Mouse (Mus musculus): Measurements from ENCODE around the gene Fam198a. TPM values are rescaled to one million over a fixed set of nuclear protein-coding genes. Genes with fewer than 3 reads are reported as not detected.

The Fam198a gene
- polyA plus RNA-seq, 1 experiment from 2014 or later = 1.0 TPM

GRCm38 (mm10) chr9:121969841-121970381 is 19.1 kb downstream of the Fam198a start:
- no peaks in the 10 kb centered on the region for H3K4me1 ChIP-seq (replicated peaks; ENCODE audit: control insufficient read depth, insufficient read depth, low read length)
- H3K9ac ChIP-seq (ENCODE audit: low read depth, low read length) = no peak overlapping the region
- no peak overlapping the region for H3K27ac ChIP-seq (ENCODE audit: low read depth, low read length)
- no peak for TF ChIP-seq CTCF (IDR thresholded peaks at IDR 0.05; ENCODE audit: low read depth)
- H3K27me3 ChIP-seq (replicated peaks; ENCODE audit: control insufficient read depth, insufficient read depth, low read length) = no peaks in the 10 kb centered on the region; the same call in 1 of the 2 replicates
- no peak for ATAC-seq
- WGBS = 48% methylated on average over 5 of the region's 5 CpGs
- H3K9me3 ChIP-seq (ENCODE audit: control insufficient read depth) = no peaks in the 10 kb centered on the region
- H3K36me3 ChIP-seq (ENCODE audit: control insufficient read depth, insufficient read depth) = no peaks in the 10 kb centered on the region
- H3K4me2 ChIP-seq (replicated peaks; ENCODE audit: low read depth) = no peak overlapping the region
- no peak overlapping the region for H3K4me3 ChIP-seq (ENCODE audit: low read depth, low read length)

- no peak overlapping the region for H3K27ac ChIP-seq (ENCODE audit: low read depth, low read length)
- WGBS = 89% methylated on average over 1 of the region's 1 CpGs
Observed at GRCm38 (mm10) chr9:121973207-121973606, 22.4 kb downstream of the Fam198a start.

GRCm38 (mm10) chr9:121974141-121974986 is 23.6 kb downstream of the Fam198a start:
- Histone ChIP-seq H3K4me2 (replicated peaks; ENCODE audit: low read depth) (no peak overlapping the region), H3K36me3 (ENCODE audit: control insufficient read depth, insufficient read depth) (no peaks in the 10 kb centered on the region), H3K27ac (ENCODE audit: low read depth, low read length) (no peak overlapping the region; the same call in 1 of the 2 replicates), H3K27me3 (replicated peaks; ENCODE audit: control insufficient read depth, insufficient read depth, low read length) (no peaks in the 10 kb centered on the region; the same call in 1 of the 2 replicates), H3K9ac (ENCODE audit: low read depth, low read length) (no peak overlapping the region), H3K4me3 (ENCODE audit: low read depth, low read length) (no peak overlapping the region), H3K4me1 (replicated peaks; ENCODE audit: control insufficient read depth, insufficient read depth, low read length) (no peaks in the 10 kb centered on the region), H3K9me3 (ENCODE audit: control insufficient read depth) (no peaks in the 10 kb centered on the region)
- TF ChIP-seq CTCF (IDR thresholded peaks at IDR 0.05; ENCODE audit: low read depth) = no peak
- ATAC-seq = no peak
- 77% methylated on average over 12 of the region's 12 CpGs for WGBS

More at GRCm38 (mm10) chr9:121973207-121973606, 22.4 kb downstream of the Fam198a start:
- ATAC-seq = no peak
- no peak overlapping the region for H3K4me2 ChIP-seq (replicated peaks; ENCODE audit: low read depth)
- no peaks in the 10 kb centered on the region for H3K36me3 ChIP-seq (ENCODE audit: control insufficient read depth, insufficient read depth)
- H3K9ac ChIP-seq (ENCODE audit: low read depth, low read length) = no peak overlapping the region
- no peaks in the 10 kb centered on the region for H3K4me1 ChIP-seq (replicated peaks; ENCODE audit: control insufficient read depth, insufficient read depth, low read length)
- H3K9me3 ChIP-seq (ENCODE audit: control insufficient read depth) = no peaks in the 10 kb centered on the region
- no peak for TF ChIP-seq CTCF (IDR thresholded peaks at IDR 0.05; ENCODE audit: low read depth)
- H3K27me3 ChIP-seq (replicated peaks; ENCODE audit: control insufficient read depth, insufficient read depth, low read length) = no peaks in the 10 kb centered on the region; the same call in 1 of the 2 replicates
- no peak overlapping the region for H3K4me3 ChIP-seq (ENCODE audit: low read depth, low read length)

- no peak overlapping the region for H3K27ac ChIP-seq (ENCODE audit: low read depth, low read length)
- H3K4me2 ChIP-seq (replicated peaks; ENCODE audit: low read depth) = no peak overlapping the region
- no peak for TF ChIP-seq CTCF (IDR thresholded peaks at IDR 0.05; ENCODE audit: low read depth)
- no peaks in the 10 kb centered on the region for H3K4me1 ChIP-seq (replicated peaks; ENCODE audit: control insufficient read depth, insufficient read depth, low read length)
- H3K27me3 ChIP-seq (replicated peaks; ENCODE audit: control insufficient read depth, insufficient read depth, low read length) = no peaks in the 10 kb centered on the region; the same call in 1 of the 2 replicates
- no peak overlapping the region for H3K9ac ChIP-seq (ENCODE audit: low read depth, low read length)
- no peak overlapping the region for H3K4me3 ChIP-seq (ENCODE audit: low read depth, low read length)
- WGBS = 61% methylated on average over 2 of the region's 2 CpGs
- no peaks in the 10 kb centered on the region for H3K36me3 ChIP-seq (ENCODE audit: control insufficient read depth, insufficient read depth)
- ATAC-seq = no peak
- no peaks in the 10 kb centered on the region for H3K9me3 ChIP-seq (ENCODE audit: control insufficient read depth)
Observed at GRCm38 (mm10) chr9:121975321-121975720, 24.5 kb downstream of the Fam198a start.

GRCm38 (mm10) chr9:121981046-121981445 is 30.3 kb downstream of the Fam198a start:
- Histone ChIP-seq H3K4me2 (replicated peaks; ENCODE audit: low read depth) (no peak overlapping the region), H3K4me3 (ENCODE audit: low read depth, low read length) (no peak overlapping the region), H3K4me1 (replicated peaks; ENCODE audit: control insufficient read depth, insufficient read depth, low read length) (no peaks in the 10 kb centered on the region), H3K27ac (ENCODE audit: low read depth, low read length) (no peak overlapping the region), H3K27me3 (replicated peaks; ENCODE audit: control insufficient read depth, insufficient read depth, low read length) (no peaks in the 10 kb centered on the region), H3K9me3 (ENCODE audit: control insufficient read depth) (no peaks in the 10 kb centered on the region), H3K9ac (ENCODE audit: low read depth, low read length) (no peak overlapping the region), H3K36me3 (ENCODE audit: control insufficient read depth, insufficient read depth) (no peaks in the 10 kb centered on the region; the same call in 1 of the 2 replicates)
- ATAC-seq = no peak
- 78% methylated on average over 9 of the region's 9 CpGs for WGBS
- TF ChIP-seq CTCF (IDR thresholded peaks at IDR 0.05; ENCODE audit: low read depth) = no peak

- no peak for ATAC-seq
- Histone ChIP-seq H3K27me3 (replicated peaks; ENCODE audit: control insufficient read depth, insufficient read depth, low read length) (no peaks in the 10 kb centered on the region), H3K4me2 (replicated peaks; ENCODE audit: low read depth) (no peak overlapping the region), H3K9me3 (ENCODE audit: control insufficient read depth) (no peaks in the 10 kb centered on the region), H3K4me1 (replicated peaks; ENCODE audit: control insufficient read depth, insufficient read depth, low read length) (no peaks in the 10 kb centered on the region), H3K9ac (ENCODE audit: low read depth, low read length) (no peak overlapping the region), H3K27ac (ENCODE audit: low read depth, low read length) (no peak overlapping the region), H3K4me3 (ENCODE audit: low read depth, low read length) (no peak overlapping the region), H3K36me3 (ENCODE audit: control insufficient read depth, insufficient read depth) (no peaks in the 10 kb centered on the region; the same call in 1 of the 2 replicates)
- TF ChIP-seq CTCF (IDR thresholded peaks at IDR 0.05; ENCODE audit: low read depth) = no peak
- 67% methylated on average over 10 of the region's 10 CpGs for WGBS
Observed at GRCm38 (mm10) chr9:121981466-121982105, 30.8 kb downstream of the Fam198a start.
